ENCODE assay signal across 29 mouse cellular contexts in the genomic region with DNA sequence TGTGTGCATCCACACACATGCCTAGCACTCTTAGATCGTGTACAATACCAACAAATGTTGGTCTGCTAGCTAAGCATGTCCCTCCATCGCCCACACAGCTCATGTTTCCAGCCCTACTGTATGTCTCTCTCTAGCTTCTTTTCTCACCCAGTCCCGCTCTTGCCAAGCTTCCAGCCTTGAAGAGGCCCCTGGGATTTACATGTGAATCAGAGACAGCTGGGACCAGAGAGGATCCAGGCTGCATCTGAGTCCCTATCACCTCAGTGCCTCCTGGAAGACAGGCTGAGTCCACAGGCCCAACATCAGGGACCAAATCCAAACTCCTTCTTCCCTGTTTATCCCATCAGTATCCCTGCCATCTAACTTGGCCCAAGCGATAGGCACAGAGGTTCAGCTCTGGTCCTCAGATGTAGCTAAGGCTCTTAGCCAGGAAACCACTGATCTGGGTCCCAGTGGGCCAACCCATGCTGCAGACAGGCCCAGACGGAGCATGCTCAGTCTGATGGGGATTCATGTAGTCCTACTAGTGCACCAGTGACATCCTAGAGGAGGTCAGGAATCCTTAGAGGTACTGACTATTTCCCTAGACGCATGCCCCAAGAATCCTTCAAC. TPM values are rescaled to one million over a fixed set of nuclear protein-coding genes. Genes with fewer than 3 reads are reported as not detected.
DNase-seq lines count a peak whose midpoint lies in the region; TF ChIP-seq lines count a peak whose summit lies in the region.
"Had no signal": no experiment of that assay in that cellular context is flagged by ENCODE, and none has a peak within 500 bp of the region (broad histone marks: within the 10 kb centered on the region; RNA-seq: fewer than 3 reads in every experiment).

No protein-coding gene starts in this region.

- H3K9ac ChIP-seq in ES-Bruce4 (ENCODE audit: low read depth, poor library complexity, severe bottlenecking): no peak overlapping the region
- H3K9ac ChIP-seq: forebrain, postnatal 0 days; heart, embryonic 12.5 days; hindbrain, embryonic 13.5 days; limb, embryonic 15.5 days; liver, embryonic 14.5 days; lung, embryonic 15.5 days had no signal

- intact Hi-C loops in heart, postnatal 36 days (cut with DNase I): loop anchor here (5.0 kb wide), 1 partner anchor 39 kb away; no protein-coding TSS in a partner anchor

- H3K27me3 ChIP-seq in cerebellum, adult 2 months (ENCODE audit: control insufficient read depth, insufficient read depth, low read length): no peaks in the 10 kb centered on the region; the same call in 1 of the 2 replicates
- no peaks in the 10 kb centered on the region for H3K27me3 ChIP-seq in ES-Bruce4 (ENCODE audit: control insufficient read depth, insufficient read depth, low read length, poor library complexity, severe bottlenecking)
- H3K27me3 ChIP-seq: heart, embryonic 12.5 days; hindbrain, embryonic 13.5 days; limb, embryonic 15.5 days had no signal

- H3K4me3 ChIP-seq in cerebellum, adult 2 months (replicated peaks; ENCODE audit: insufficient read depth, low read depth, low read length): no peak overlapping the region
- H3K4me3 ChIP-seq in ES-Bruce4 (ENCODE audit: low read depth, low read length): no peak overlapping the region
- H3K4me3 ChIP-seq: heart, embryonic 12.5 days; hindbrain, embryonic 13.5 days; left cerebral cortex, adult 2 months; limb, embryonic 15.5 days; lung, embryonic 15.5 days; midbrain, embryonic 10.5 days had no signal

- H3K9me3 ChIP-seq in ES-Bruce4 (replicated peaks; ENCODE audit: control insufficient read depth, insufficient read depth, low read length, poor library complexity, severe bottlenecking): no peaks in the 10 kb centered on the region
- H3K9me3 ChIP-seq: heart, embryonic 12.5 days; hindbrain, embryonic 13.5 days; limb, embryonic 15.5 days; lung, embryonic 15.5 days; midbrain, embryonic 10.5 days had no signal

- no peak overlapping the region for H3K27ac ChIP-seq in cerebellum, adult 2 months (ENCODE audit: insufficient read depth, low read length)
- H3K27ac ChIP-seq in ES-Bruce4 (ENCODE audit: insufficient read depth, low read length): peak overlapping the region; percentile 22
- H3K27ac ChIP-seq: hindbrain, embryonic 13.5 days; kidney, postnatal 0 days; left cerebral cortex, adult 2 months; limb, embryonic 15.5 days; liver, embryonic 14.5 days; lung, embryonic 15.5 days; midbrain, embryonic 10.5 days had no signal

- 70% methylated on average over 6 of the region's 6 CpGs for WGBS in cerebellum, adult 2 months

- TF ChIP-seq POLR2A in cerebellum, adult 2 months (IDR thresholded peaks at IDR 0.05; ENCODE audit: borderline replicate concordance, insufficient read depth, low read length): no peak
- TF ChIP-seq POLR2A in ES-Bruce4 (IDR thresholded peaks at IDR 0.05; ENCODE audit: insufficient read depth, low read length): no peak
- no peak for TF ChIP-seq POLR2A in brain, embryonic 14.5 days (IDR thresholded peaks at IDR 0.05; ENCODE audit: borderline replicate concordance, extremely low read depth, insufficient read depth, insufficient read length, poor library complexity, severe bottlenecking)

- no peak for TF ChIP-seq EP300 in ES-Bruce4 (IDR thresholded peaks at IDR 0.05; ENCODE audit: insufficient read depth, low read depth, low read length)

- DNase-seq in cerebellum, postnatal 10 days: peak; percentile 46 to 70
- no peak for DNase-seq in cerebellum, adult 2 months
- peak; percentile 92 for DNase-seq in heart, adult 11 months
- no peak for DNase-seq in heart, postnatal 36 days
- peak; percentile 19 for DNase-seq in brain, embryonic 14.5 days (ENCODE audit: low read depth)
- no peak for DNase-seq in retina, postnatal 1 day
- DNase-seq in cerebellum, adult 18-20 months: no peak
- DNase-seq: adrenal gland, postnatal 25 days; cerebellum, postnatal 14 days; forebrain, postnatal 0 days; gastrocnemius, postnatal 10 days; heart, adult 18-20 months; kidney, adult 18-20 months; lung, postnatal 36 days; right cerebral cortex, postnatal 25 days; thymus, postnatal 14 days had no signal

- H3K36me3 ChIP-seq in ES-Bruce4 (ENCODE audit: control insufficient read depth, insufficient read depth, low read length, poor library complexity, severe bottlenecking): no peaks in the 10 kb centered on the region
- H3K36me3 ChIP-seq: heart, embryonic 12.5 days; hindbrain, embryonic 13.5 days; limb, embryonic 15.5 days; lung, embryonic 15.5 days; midbrain, embryonic 10.5 days had no signal

- no peaks in the 10 kb centered on the region for H3K4me1 ChIP-seq in cerebellum, adult 2 months (ENCODE audit: control insufficient read depth, insufficient read depth, low read length)
- no peaks in the 10 kb centered on the region for H3K4me1 ChIP-seq in ES-Bruce4 (ENCODE audit: control insufficient read depth, insufficient read depth, low read length)
- H3K4me1 ChIP-seq: midbrain, embryonic 10.5 days had no signal

- TF ChIP-seq CTCF in cerebellum, adult 2 months (IDR thresholded peaks at IDR 0.05; ENCODE audit: borderline replicate concordance, insufficient read depth, low read depth, low read length): no peak
- no peak for TF ChIP-seq CTCF in ES-Bruce4 (IDR thresholded peaks at IDR 0.05; ENCODE audit: low read depth, low read length)
- no peak for TF ChIP-seq CTCF in brain, embryonic 14.5 days (IDR thresholded peaks at IDR 0.05; ENCODE audit: borderline replicate concordance, extremely low read depth, insufficient read depth, insufficient read length)

RNA-seq across cellular contexts. Expression of gene Eps8l3, which starts 53.3 kb away (rescaled TPM):
- polyA plus RNA-seq in cerebellum, adult 2 months (2012; rRNA removed): 0.05 TPM in 2 replicates
- total RNA-seq in heart, postnatal 36 days (2021): not detected
- not detected in 2 replicates for polyA plus RNA-seq in ES-Bruce4 (2011; ENCODE audit: insufficient read depth, insufficient read length, low read depth, missing spikeins)
- polyA plus RNA-seq in brain, embryonic 14.5 days (2012; rRNA removed): not detected in 2 replicates
- total RNA-seq: adrenal gland, postnatal 25 days; forebrain, postnatal 0 days; gastrocnemius, postnatal 10 days; heart, adult 18-20 months; heart, postnatal 25 days; left cerebral cortex, adult 2 months; left cerebral cortex, postnatal 36 days had no signal
- polyA plus RNA-seq: embryonic facial prominence, embryonic 14.5 days; forebrain, postnatal 0 days; hindbrain, embryonic 13.5 days; inflammation-experienced regulatory T-cells, adult 6 months; limb, embryonic 15.5 days; lung, embryonic 15.5 days; midbrain, embryonic 10.5 days had no signal

Comparison
In these comparisons a context has a peak if more than half of its experiments do, and no peak if none do; other contexts are left out.
1. DNase-seq: peak in cerebellum, postnatal 10 days (2 of 2), heart, adult 11 months (single experiment) and brain, embryonic 14.5 days (single experiment); none in cerebellum, adult 2 months (0 of 2), heart, postnatal 36 days (0 of 2), retina, postnatal 1 day (single experiment) and cerebellum, adult 18-20 months (0 of 2).